Mouse (Mus musculus) thymus, adult 2 months (tissue): ENCODE measurements at regions not wholly inside any gene's neighbourhood (a gene's known extent, or its start where the extent isn't known, plus 50 kb on each side); places are given as distances from the start of the nearest gene placed in this dataset.

Experiments used
- CTCF ChIP-seq: fragments of 200-500 bp; IDR thresholded peaks from 2 replicates; pipeline ENCODE4 v1.5.1; 2012; ENCODE audit warnings: mild to moderate bottlenecking, control low read depth, low read length, moderate library complexity, borderline replicate concordance; ENCODE audit not compliant: control insufficient read depth, poor library complexity, insufficient read depth; ENCODE audit errors: extremely low read depth
- POLR2A ChIP-seq: fragments of 200-500 bp; IDR thresholded peaks from 2 replicates; pipeline ENCODE4 v1.6.1; 2012; ENCODE audit warnings: mild to moderate bottlenecking, low read length, control low read depth, moderate library complexity; ENCODE audit not compliant: control insufficient read depth, poor library complexity, insufficient read depth; ENCODE audit errors: extremely low read depth

- TF ChIP-seq CTCF (no peak), POLR2A (no peak)
These were observed 273.0 kb downstream of the Bcl11a start for GRCm38 (mm10) chr11:24350839-24351238.
